In the genomic region with DNA sequence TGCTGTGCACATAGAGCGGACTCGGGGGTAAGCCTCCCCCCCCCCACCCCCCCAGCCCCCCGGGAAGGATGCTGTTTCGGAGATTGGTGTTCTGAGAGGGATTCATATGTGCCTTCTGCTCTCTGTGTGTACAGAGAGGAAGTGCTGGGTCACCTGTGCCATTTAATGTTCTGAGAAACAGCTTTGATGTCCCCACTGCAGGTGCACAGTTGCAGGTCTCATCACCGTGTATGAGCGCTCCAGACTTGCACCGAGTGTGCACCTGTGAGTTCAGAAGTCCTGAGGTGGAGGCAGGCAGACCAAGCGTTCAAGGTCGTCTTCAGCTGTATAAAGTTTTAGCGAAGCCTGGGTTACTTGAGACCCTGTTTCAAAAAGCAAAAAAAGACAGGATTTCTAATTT, we compare ENCODE assay signal across 20 mouse cellular contexts. TPM values are rescaled to one million over a fixed set of nuclear protein-coding genes. Genes with fewer than 3 reads are reported as not detected.
DNase-seq lines count a peak whose midpoint lies in the region; ATAC-seq lines count a peak whose summit lies in the region.
"Had no signal": no experiment of that assay in that cellular context is flagged by ENCODE, and none has a peak within 500 bp of the region (broad histone marks: within the 10 kb centered on the region; RNA-seq: fewer than 3 reads in every experiment).

No protein-coding gene starts in this region.

- ATAC-seq in CD4-positive, CD25-positive, alpha-beta regulatory T cell, adult 4 months = no peak
- ATAC-seq in midbrain, embryonic 11.5 days (ENCODE audit: low FRiP score) = no peak
- no peak for ATAC-seq in midbrain, embryonic 14.5 days (ENCODE audit: low FRiP score, low TSS enrichment)
- ATAC-seq: forebrain, embryonic 13.5 days; forebrain, postnatal 0 days had no signal

- 93% methylated on average over 10 of the region's 10 CpGs for WGBS in midbrain, embryonic 11.5 days
- WGBS in midbrain, embryonic 14.5 days = 83% methylated on average over 10 of the region's 10 CpGs

- peak; percentile 36 for DNase-seq in CD4-positive, CD25-positive, alpha-beta regulatory T cell, adult 2 months (ENCODE audit: low read depth, low spot score)
- DNase-seq in midbrain, embryonic 11.5 days (ENCODE audit: low spot score, missing footprints) = peak; percentile 67
- no peak for DNase-seq in midbrain, embryonic 14.5 days
- DNase-seq in thymus, postnatal 10 days (ENCODE audit: low spot score in 2 of 2) = peak; percentile 55 to 74
- DNase-seq in thymus, postnatal 4 days = peak; percentile 60
- no peak for DNase-seq in kidney, adult 9 months
- DNase-seq in spleen, adult 18-20 months = no peak
- DNase-seq: adrenal gland, postnatal 10 days; cerebellum, adult 11 months; cerebellum, adult 8-10 months; cerebellum, postnatal 14 days; forebrain, postnatal 0 days; gastrocnemius, postnatal 14 days had no signal

- no peak overlapping the region for H3K4me2 ChIP-seq in midbrain, embryonic 11.5 days
- H3K4me2 ChIP-seq in midbrain, embryonic 14.5 days (ENCODE audit: low read length) = no peak overlapping the region
- H3K4me2 ChIP-seq: embryonic facial prominence, embryonic 13.5 days; forebrain, embryonic 13.5 days; hindbrain, embryonic 15.5 days had no signal

- no peak overlapping the region for H3K27ac ChIP-seq in midbrain, embryonic 11.5 days (ENCODE audit: low read depth, low read length)
- no peak overlapping the region for H3K27ac ChIP-seq in midbrain, embryonic 14.5 days (replicated peaks; ENCODE audit: low read depth, low read length)
- H3K27ac ChIP-seq: embryonic facial prominence, embryonic 13.5 days; forebrain, embryonic 13.5 days; heart, embryonic 10.5 days; hindbrain, embryonic 15.5 days had no signal

- no peaks in the 10 kb centered on the region for H3K36me3 ChIP-seq in midbrain, embryonic 11.5 days (ENCODE audit: control insufficient read depth, insufficient read depth, low read length)
- no peaks in the 10 kb centered on the region for H3K36me3 ChIP-seq in midbrain, embryonic 14.5 days (ENCODE audit: control insufficient read depth, insufficient read depth, low read length)
- H3K36me3 ChIP-seq: embryonic facial prominence, embryonic 13.5 days; G1E; heart, embryonic 10.5 days; hindbrain, embryonic 15.5 days had no signal

- no peak overlapping the region for H3K4me3 ChIP-seq in midbrain, embryonic 11.5 days (ENCODE audit: low read depth, low read length)
- H3K4me3 ChIP-seq in midbrain, embryonic 14.5 days (replicated peaks; ENCODE audit: low read depth, low read length) = no peak overlapping the region
- H3K4me3 ChIP-seq: embryonic facial prominence, embryonic 13.5 days; forebrain, embryonic 13.5 days; heart, embryonic 10.5 days; hindbrain, embryonic 15.5 days had no signal

- no peak overlapping the region for H3K9ac ChIP-seq in midbrain, embryonic 11.5 days (ENCODE audit: low read length)
- no peak overlapping the region for H3K9ac ChIP-seq in midbrain, embryonic 14.5 days (replicated peaks; ENCODE audit: low read length)
- H3K9ac ChIP-seq: embryonic facial prominence, embryonic 13.5 days; forebrain, embryonic 13.5 days; forebrain, postnatal 0 days; hindbrain, embryonic 15.5 days had no signal

- H3K4me1 ChIP-seq in midbrain, embryonic 11.5 days (ENCODE audit: control insufficient read depth, insufficient read depth, low read length) = no peaks in the 10 kb centered on the region
- H3K4me1 ChIP-seq in midbrain, embryonic 14.5 days (ENCODE audit: control insufficient read depth, insufficient read depth, low read length) = no peaks in the 10 kb centered on the region
- H3K4me1 ChIP-seq: embryonic facial prominence, embryonic 13.5 days; forebrain, embryonic 13.5 days; heart, embryonic 10.5 days; hindbrain, embryonic 15.5 days had no signal

- peaks cover 12% of the 10 kb centered on the region; the same call in 1 of the 2 replicates for H3K27me3 ChIP-seq in midbrain, embryonic 11.5 days (ENCODE audit: control insufficient read depth, insufficient read depth, low read length)
- H3K27me3 ChIP-seq in midbrain, embryonic 14.5 days (ENCODE audit: control insufficient read depth, insufficient read depth, low read length) = no peaks in the 10 kb centered on the region; the same call in 1 of the 2 replicates

- H3K9me3 ChIP-seq in midbrain, embryonic 11.5 days (ENCODE audit: control insufficient read depth, low read length) = no peaks in the 10 kb centered on the region
- no peaks in the 10 kb centered on the region for H3K9me3 ChIP-seq in midbrain, embryonic 14.5 days (ENCODE audit: control insufficient read depth, low read length)
- H3K9me3 ChIP-seq: embryonic facial prominence, embryonic 13.5 days; forebrain, embryonic 13.5 days; G1E; heart, embryonic 10.5 days; hindbrain, embryonic 15.5 days had no signal

RNA-seq across cellular contexts. Expression of a gene that starts 23.6 kb away (rescaled TPM):
- 10 to 100 TPM; 11.4 to 15.5 TPM for polyA plus RNA-seq in CD4-positive, CD25-positive, alpha-beta regulatory T cell, adult 4 months (2017; shearing (Covaris generic))
- polyA plus RNA-seq in midbrain, embryonic 11.5 days (2014; fragmentation: Nextera tagmentation; extraction: Ambion mirVana) = 2.4 and 3.2 TPM in 2 replicates
- 5.6 and 8.1 TPM in 2 replicates for polyA plus RNA-seq in midbrain, embryonic 14.5 days (2014; fragmentation: Nextera tagmentation; extraction: Ambion mirVana)

RNA-seq across cellular contexts. Expression of a gene that starts 59.0 kb away (rescaled TPM):
- not detected for polyA plus RNA-seq in CD4-positive, CD25-positive, alpha-beta regulatory T cell, adult 4 months (2017; shearing (Covaris generic))
- 8.5 and 11.4 TPM in 2 replicates for polyA plus RNA-seq in midbrain, embryonic 11.5 days (2014; fragmentation: Nextera tagmentation; extraction: Ambion mirVana)
- 0.18 and 0.54 TPM in 2 replicates for polyA plus RNA-seq in midbrain, embryonic 14.5 days (2014; fragmentation: Nextera tagmentation; extraction: Ambion mirVana)
- polyA plus RNA-seq: C2C12, G1E had no signal

Comparison
In these comparisons a context has a peak if more than half of its experiments do, and no peak if none do; other contexts are left out.
1. DNase-seq: peak in CD4-positive, CD25-positive, alpha-beta regulatory T cell, adult 2 months (single experiment), midbrain, embryonic 11.5 days (single experiment), thymus, postnatal 10 days (2 of 2) and thymus, postnatal 4 days (single experiment); none in midbrain, embryonic 14.5 days (single experiment), kidney, adult 9 months (single experiment) and spleen, adult 18-20 months (0 of 2).